Mouse (Mus musculus) forebrain, embryonic 14.5 days (tissue): ENCODE measurements at regions not wholly inside any gene's neighbourhood (a gene's known extent, or its start where the extent isn't known, plus 50 kb on each side); places are given as distances from the start of the nearest gene placed in this dataset.

Experiments
- ATAC-seq: fragments of 200-750 bp; cut with Nextera tagmentation; 2 replicates; pipeline ENCODE4 v1.8.0; 2017; ENCODE audit warnings: mild to moderate bottlenecking, moderate library complexity
- DNase-seq: peaks from one replicate; pipeline ENCODE4 v3.0.0-alpha.2; 2015; ENCODE audit warnings: low spot score
- H3K27ac ChIP-seq: fragments of 300-500 bp; sonication (generic); 2 replicates; pipeline ENCODE4 v1.5.1; 2014; ENCODE audit warnings: low read depth, mild to moderate bottlenecking, control low read depth, low read length, moderate library complexity
- H3K27me3 ChIP-seq: fragments of 300-500 bp; sonication (generic); replicated peaks from 2 replicates; pipeline ENCODE4 v1.6.1; 2014; ENCODE audit warnings: low read length, control low read depth, mixed read lengths; ENCODE audit not compliant: control insufficient read depth, insufficient read depth
- H3K36me3 ChIP-seq: fragments of 300-500 bp; sonication (generic); 2 replicates; pipeline ENCODE4 v1.6.1; 2014; ENCODE audit warnings: low read length, control low read depth; ENCODE audit not compliant: control insufficient read depth, insufficient read depth
- H3K4me1 ChIP-seq: fragments of 300-500 bp; sonication (generic); 2 replicates; pipeline ENCODE4 v1.6.1; 2014; ENCODE audit warnings: antibody characterized with exemption, low read length, control low read depth; ENCODE audit not compliant: control insufficient read depth, insufficient read depth
- H3K4me2 ChIP-seq: fragments of 300-500 bp; sonication (generic); 2 replicates; pipeline ENCODE4 v1.6.1; 2014; ENCODE audit warnings: mild to moderate bottlenecking, control low read depth, low read length
- H3K4me3 ChIP-seq: fragments of 300-500 bp; sonication (generic); 2 replicates; pipeline ENCODE4 v1.5.1; 2014; ENCODE audit warnings: low read depth, low read length, control low read depth
- H3K9ac ChIP-seq: fragments of 300-500 bp; sonication (generic); 2 replicates; pipeline ENCODE4 v1.6.1; 2014; ENCODE audit warnings: mild to moderate bottlenecking, low read length, control low read depth, moderate library complexity
- H3K9me3 ChIP-seq: fragments of 300-500 bp; sonication (generic); replicated peaks from 2 replicates; pipeline ENCODE4 v1.6.1; 2016; ENCODE audit warnings: low read length, control low read depth, mixed read lengths; ENCODE audit not compliant: control insufficient read depth
- WGBS: fragments of 180-500 bp; shearing (Covaris S2); extraction: QIAGEN DNeasy Blood & Tissue Kit; methylation state at CpG from one replicate; pipeline ENCODE4 v1.1.7; 2014; 5-methylcytosine and 5-hydroxymethylcytosine counted together

DNA sequence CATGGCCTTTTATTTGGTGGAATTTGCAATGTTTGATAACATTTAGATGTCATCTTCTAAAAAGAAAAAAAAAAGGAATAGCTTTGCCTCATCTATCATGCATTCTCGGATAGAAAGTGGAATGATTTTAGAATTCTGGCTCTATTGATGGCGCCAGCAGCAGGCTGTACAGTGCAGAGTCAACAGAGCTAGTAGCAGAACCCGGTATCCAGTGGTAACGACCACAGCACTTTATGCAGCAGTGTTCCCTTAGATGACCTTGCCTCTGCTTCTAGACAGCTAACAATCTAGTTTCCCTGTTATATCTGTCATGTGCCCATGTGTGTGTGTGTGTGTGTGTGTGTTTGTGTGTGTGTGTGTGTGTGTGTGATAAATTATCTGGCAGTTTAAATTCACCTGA lies 129.2 kb upstream of the Speer2 start:
- ATAC-seq (peak; percentile 63; the same call in 1 of the 2 replicates), DNase-seq (no peak)
- no peak overlapping the region for H3K4me3 ChIP-seq
- no peak overlapping the region for H3K9ac ChIP-seq
- H3K27me3 ChIP-seq = no peaks in the 10 kb centered on the region
- 71% methylated on average over 4 of the region's 4 CpGs for WGBS
- no peaks in the 10 kb centered on the region for H3K36me3 ChIP-seq
- H3K9me3 ChIP-seq = no peaks in the 10 kb centered on the region
- H3K4me1 ChIP-seq = peaks cover 3% of the 10 kb centered on the region; the same call in 1 of the 2 replicates
- no peak overlapping the region for H3K4me2 ChIP-seq
- no peak overlapping the region for H3K27ac ChIP-seq

DNA sequence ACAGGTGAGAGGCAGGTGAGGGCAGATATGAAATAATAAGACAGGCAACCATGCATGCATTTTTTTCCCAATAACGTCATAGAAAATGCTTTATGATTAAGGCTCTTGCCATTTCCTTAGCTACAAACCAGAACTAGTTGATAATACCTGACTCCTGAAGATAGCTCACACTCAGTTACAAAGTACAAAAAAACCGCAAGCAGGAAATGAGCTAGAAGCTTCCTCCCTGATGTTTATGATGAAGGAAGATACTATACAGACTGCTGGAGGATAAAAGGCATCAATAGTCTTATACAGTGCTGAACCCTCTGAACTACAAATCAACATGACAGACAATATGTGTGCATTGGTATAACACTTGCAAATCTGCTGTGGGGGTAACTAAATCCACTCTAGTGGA lies 143.3 kb upstream of the Speer2 start:
- DNase-seq (no peak), ATAC-seq (no peak)
- H3K4me2 ChIP-seq = no peak overlapping the region
- no peak overlapping the region for H3K9ac ChIP-seq
- WGBS = 94% methylated on average over 2 of the region's 2 CpGs
- H3K36me3 ChIP-seq = no peaks in the 10 kb centered on the region
- no peaks in the 10 kb centered on the region for H3K9me3 ChIP-seq
- H3K4me1 ChIP-seq = no peaks in the 10 kb centered on the region
- H3K27me3 ChIP-seq = no peaks in the 10 kb centered on the region
- no peak overlapping the region for H3K27ac ChIP-seq
- no peak overlapping the region for H3K4me3 ChIP-seq

DNA sequence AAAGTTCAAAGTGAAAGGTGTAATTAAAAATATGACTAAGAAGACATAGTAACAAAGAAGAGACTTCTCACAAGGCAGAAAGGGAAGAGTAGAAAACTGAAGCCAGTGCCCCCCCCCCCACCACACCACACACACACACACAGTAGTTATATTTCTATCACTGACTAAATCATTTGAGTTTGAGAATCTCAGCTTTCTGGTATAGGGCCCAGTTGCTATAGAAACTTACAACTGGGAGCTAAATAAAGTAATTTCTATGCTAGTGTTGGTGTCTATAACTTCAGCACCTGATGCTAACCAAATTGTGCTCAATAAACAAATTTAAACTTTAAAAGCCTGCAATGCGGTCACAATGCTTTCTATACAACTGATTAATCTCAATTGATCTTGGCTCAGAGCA lies 153.4 kb upstream of the Speer2 start:
- 72% methylated on average over 1 of the region's 1 CpGs for WGBS
- no peak for DNase-seq
- no peak overlapping the region for H3K4me3 ChIP-seq
- H3K9ac ChIP-seq = no peak overlapping the region
- H3K9me3 ChIP-seq = no peaks in the 10 kb centered on the region
- no peaks in the 10 kb centered on the region for H3K27me3 ChIP-seq
- H3K4me2 ChIP-seq = no peak overlapping the region
- H3K36me3 ChIP-seq = no peaks in the 10 kb centered on the region
- H3K4me1 ChIP-seq = no peaks in the 10 kb centered on the region
- H3K27ac ChIP-seq = no peak overlapping the region
- ATAC-seq = no peak

DNA sequence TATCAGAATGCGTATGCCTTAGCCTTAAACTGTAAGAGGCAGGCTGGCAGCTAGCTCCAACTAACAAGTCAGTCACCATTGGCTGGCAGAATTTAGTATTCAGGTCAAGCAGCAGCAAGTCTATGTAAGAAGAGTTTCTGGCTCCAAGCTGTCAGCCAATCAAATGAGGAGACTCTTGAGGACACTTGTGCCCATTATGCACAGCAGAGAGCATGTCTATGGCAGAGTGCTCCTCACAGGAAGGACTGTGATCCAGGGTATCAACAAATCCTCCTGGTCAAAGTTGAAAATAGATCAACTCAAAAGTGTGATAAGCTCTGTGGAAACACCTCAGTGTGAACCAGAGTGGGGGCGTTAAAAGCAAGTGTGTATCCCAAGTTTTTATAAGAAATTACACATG lies 156.0 kb upstream of the Speer2 start:
- WGBS = 92% methylated on average over 2 of the region's 2 CpGs
- H3K4me3 ChIP-seq = no peak overlapping the region
- H3K9ac ChIP-seq = no peak overlapping the region
- no peaks in the 10 kb centered on the region for H3K36me3 ChIP-seq
- ATAC-seq = no peak
- H3K27ac ChIP-seq = no peak overlapping the region
- no peak overlapping the region for H3K4me2 ChIP-seq
- no peaks in the 10 kb centered on the region for H3K27me3 ChIP-seq
- peak; percentile 3 for DNase-seq
- H3K9me3 ChIP-seq = no peaks in the 10 kb centered on the region
- no peaks in the 10 kb centered on the region for H3K4me1 ChIP-seq

DNA sequence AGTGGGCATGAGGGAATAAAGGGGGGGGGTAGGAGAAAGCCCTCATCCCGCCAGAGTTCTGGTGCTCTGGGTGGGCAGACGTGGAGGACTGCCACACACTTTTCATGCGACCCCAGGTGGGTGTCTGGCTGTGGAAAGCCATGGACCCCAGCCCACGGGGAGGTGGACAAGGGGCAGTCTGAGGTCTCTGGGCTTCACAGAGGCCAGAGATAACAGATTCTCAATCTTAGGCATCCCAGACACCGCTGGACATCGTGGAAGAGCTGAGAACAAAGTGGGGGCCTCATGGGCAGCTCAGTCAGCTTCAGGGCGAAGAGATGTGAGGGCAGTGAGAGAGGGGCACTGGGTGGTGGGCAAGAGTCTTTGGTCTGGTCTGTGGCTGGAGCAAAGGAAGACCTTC lies 157.9 kb upstream of the Speer2 start:
- H3K4me1 ChIP-seq = no peaks in the 10 kb centered on the region
- whole genome bisulfite sequencing = 92% methylated on average over 7 of the region's 7 CpGs
- no peak overlapping the region for H3K9ac ChIP-seq
- DNase-seq (no peak), ATAC-seq (no peak)
- no peaks in the 10 kb centered on the region for H3K27me3 ChIP-seq
- no peak overlapping the region for H3K4me2 ChIP-seq
- no peak overlapping the region for H3K4me3 ChIP-seq
- no peak overlapping the region for H3K27ac ChIP-seq
- no peaks in the 10 kb centered on the region for H3K36me3 ChIP-seq
- H3K9me3 ChIP-seq = no peaks in the 10 kb centered on the region

DNA sequence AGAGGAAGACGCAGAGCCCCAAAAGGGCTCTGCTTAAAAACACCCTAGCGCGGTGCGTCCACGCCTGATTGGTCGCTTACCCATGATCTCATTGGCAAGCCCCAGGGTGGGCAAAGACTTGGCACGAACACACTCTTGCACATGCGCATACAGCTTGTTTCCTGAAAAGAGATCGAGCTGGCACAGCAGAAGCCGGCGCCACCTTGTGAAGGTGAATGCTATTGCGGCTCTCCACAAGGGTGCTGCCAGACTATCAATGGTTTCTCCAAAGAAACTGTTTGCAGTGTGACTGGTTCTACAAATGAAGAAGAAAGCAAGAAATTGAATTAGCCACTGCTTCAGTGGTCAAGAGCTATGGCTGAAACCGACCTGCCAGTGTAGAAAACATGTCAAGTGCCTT lies 165.1 kb upstream of the Speer2 start:
- 71% methylated on average over 13 of the region's 13 CpGs for WGBS
- Histone ChIP-seq H3K27me3 (no peaks in the 10 kb centered on the region), H3K27ac (no peak overlapping the region), H3K36me3 (no peaks in the 10 kb centered on the region), H3K4me2 (no peak overlapping the region), H3K9me3 (no peaks in the 10 kb centered on the region), H3K9ac (no peak overlapping the region), H3K4me1 (no peaks in the 10 kb centered on the region), H3K4me3 (no peak overlapping the region)
- 0 out of 2 replicates have a peak, but pooled peaks have one; percentile 12 for ATAC-seq
- DNase-seq = peak; percentile 14

DNA sequence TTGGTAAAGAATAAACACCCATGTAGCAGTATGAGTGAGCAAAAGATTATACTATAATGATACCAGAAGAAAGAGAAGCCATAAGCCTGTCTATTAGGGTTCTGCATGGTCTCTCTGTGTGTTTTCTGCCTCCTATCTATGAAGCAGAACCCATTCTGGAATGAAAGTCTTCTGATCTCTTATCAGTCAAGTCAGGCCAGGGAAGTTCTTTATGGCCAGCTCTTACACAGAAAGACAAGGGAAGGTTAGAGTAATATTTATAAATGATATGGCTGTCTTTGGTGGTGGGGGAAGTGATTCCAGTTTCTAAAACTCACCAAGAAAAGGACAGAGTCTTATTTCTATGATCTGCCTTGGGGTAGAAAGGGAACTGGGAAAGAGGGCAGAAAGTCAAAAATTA lies 182.0 kb upstream of the Speer2 start:
- H3K9me3 ChIP-seq = no peaks in the 10 kb centered on the region
- no peaks in the 10 kb centered on the region for H3K4me1 ChIP-seq
- no peaks in the 10 kb centered on the region for H3K27me3 ChIP-seq
- no peak overlapping the region for H3K4me3 ChIP-seq
- H3K27ac ChIP-seq = no peak overlapping the region
- H3K36me3 ChIP-seq = no peaks in the 10 kb centered on the region
- H3K4me2 ChIP-seq = no peak overlapping the region
- ATAC-seq (no peak), DNase-seq (no peak)
- no peak overlapping the region for H3K9ac ChIP-seq

DNA sequence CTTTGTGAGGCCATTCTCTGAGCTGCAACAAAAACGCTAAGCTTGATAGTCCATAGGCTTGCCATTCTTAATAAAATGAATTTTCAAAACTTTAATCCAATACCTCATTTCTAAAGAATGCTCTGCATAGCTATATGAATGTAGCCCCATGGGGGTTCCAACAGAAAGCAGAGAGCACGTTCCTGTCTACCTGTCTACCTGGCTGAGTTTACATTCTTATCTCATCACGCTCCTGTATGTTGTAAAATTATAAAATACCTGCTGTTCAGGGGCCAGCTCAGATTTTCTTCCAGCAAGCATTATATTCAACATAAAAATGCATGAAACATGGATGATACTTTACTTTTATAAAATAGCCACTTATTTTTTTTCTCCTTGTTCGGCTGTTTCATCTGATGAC lies 182.5 kb upstream of the Speer2 start:
- no peaks in the 10 kb centered on the region for H3K36me3 ChIP-seq
- no peaks in the 10 kb centered on the region for H3K4me1 ChIP-seq
- H3K9me3 ChIP-seq = no peaks in the 10 kb centered on the region
- no peak overlapping the region for H3K4me3 ChIP-seq
- no peaks in the 10 kb centered on the region for H3K27me3 ChIP-seq
- 69% methylated on average over 4 of the region's 4 CpGs for WGBS
- no peak overlapping the region for H3K9ac ChIP-seq
- no peak overlapping the region for H3K4me2 ChIP-seq
- no peak for ATAC-seq
- H3K27ac ChIP-seq = no peak overlapping the region
- no peak for DNase-seq

DNA sequence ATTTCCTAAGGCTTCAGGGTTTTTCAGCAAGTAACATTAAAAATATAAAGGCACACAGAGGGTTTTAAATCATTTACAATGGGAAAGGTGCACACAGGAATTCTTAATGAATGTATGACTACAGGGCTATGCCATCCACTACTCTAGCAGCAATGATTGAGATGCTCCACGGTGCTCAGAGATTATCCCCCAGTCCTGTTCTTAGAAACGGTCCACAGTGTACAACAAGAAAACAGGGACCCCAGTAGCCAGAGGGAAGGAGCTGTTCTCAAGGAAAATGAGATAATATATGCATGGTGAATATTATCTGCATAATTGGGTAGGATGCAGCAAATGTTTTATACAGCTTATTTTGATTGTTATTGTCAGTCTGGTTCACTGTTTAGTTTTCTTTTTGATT lies 186.3 kb upstream of the Speer2 start:
- no peaks in the 10 kb centered on the region for H3K36me3 ChIP-seq
- 53% methylated on average over 2 of the region's 2 CpGs for WGBS
- no peaks in the 10 kb centered on the region for H3K9me3 ChIP-seq
- H3K4me1 ChIP-seq = no peaks in the 10 kb centered on the region
- no peaks in the 10 kb centered on the region for H3K27me3 ChIP-seq
- H3K4me3 ChIP-seq = no peak overlapping the region
- H3K4me2 ChIP-seq = no peak overlapping the region
- H3K27ac ChIP-seq = no peak overlapping the region
- H3K9ac ChIP-seq = no peak overlapping the region
- no peak for DNase-seq
- no peak for ATAC-seq

DNA sequence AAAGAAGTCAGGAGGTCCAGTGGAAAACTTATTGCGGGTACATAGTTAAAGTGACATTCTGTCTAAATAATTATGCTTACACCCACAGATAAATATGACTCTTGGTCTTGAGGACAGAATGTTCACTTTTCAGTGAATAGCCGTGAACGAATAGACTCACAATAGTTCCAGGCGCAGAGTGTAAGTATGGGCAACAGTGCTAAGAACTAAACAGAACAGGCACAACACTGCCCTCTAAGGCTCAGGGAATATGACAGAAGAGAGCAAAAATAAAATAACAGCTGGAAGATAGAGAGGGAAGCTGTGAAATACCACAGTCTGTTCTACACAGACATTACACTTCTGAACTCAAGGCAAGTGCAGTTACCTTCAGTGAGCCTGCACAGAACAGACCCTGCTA lies 207.9 kb upstream of the Speer2 start:
- no peaks in the 10 kb centered on the region for H3K4me1 ChIP-seq
- 85% methylated on average over 4 of the region's 4 CpGs for WGBS
- H3K4me3 ChIP-seq = no peak overlapping the region
- H3K4me2 ChIP-seq = no peak overlapping the region
- ATAC-seq (no peak), DNase-seq (no peak)
- H3K27me3 ChIP-seq = no peaks in the 10 kb centered on the region
- no peak overlapping the region for H3K27ac ChIP-seq
- no peaks in the 10 kb centered on the region for H3K36me3 ChIP-seq
- H3K9ac ChIP-seq = no peak overlapping the region
- no peaks in the 10 kb centered on the region for H3K9me3 ChIP-seq
